21 mouse cellular contexts compared by ENCODE assay signal in the genomic region with DNA sequence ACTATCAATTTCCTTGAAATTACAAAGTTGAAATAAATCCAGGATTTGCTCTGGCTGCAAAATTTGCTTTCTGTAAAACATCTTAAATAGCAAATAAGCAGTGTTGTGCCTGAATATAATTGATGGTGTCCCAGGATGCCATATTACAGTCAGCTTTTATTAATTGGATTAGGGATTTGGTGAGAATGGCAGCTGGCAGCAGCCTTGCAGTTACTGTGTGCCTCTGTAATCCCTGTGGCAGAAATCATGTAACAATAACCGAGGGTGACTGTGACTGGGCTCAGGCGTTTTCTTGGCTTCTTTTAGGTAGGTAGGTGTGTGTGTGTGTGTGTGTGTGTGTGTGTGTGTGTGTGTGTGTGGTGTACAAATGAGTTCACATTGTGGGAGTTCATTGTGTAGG. TPM values are rescaled to one million over a fixed set of nuclear protein-coding genes. Genes with fewer than 3 reads are reported as not detected.
DNase-seq lines count a peak whose midpoint lies in the region; ATAC-seq and TF ChIP-seq lines count a peak whose summit lies in the region.
"Had no signal": no experiment of that assay in that cellular context is flagged by ENCODE, and none has a peak within 500 bp of the region (broad histone marks: within the 10 kb centered on the region; RNA-seq: fewer than 3 reads in every experiment).

No protein-coding gene starts in this region.

- H3K27me3 ChIP-seq in kidney, adult 2 months (replicated peaks; ENCODE audit: control insufficient read depth, insufficient read depth, low read length) = no peaks in the 10 kb centered on the region
- no peaks in the 10 kb centered on the region for H3K27me3 ChIP-seq in kidney, embryonic 16.5 days (ENCODE audit: insufficient read depth, low read length)
- no peaks in the 10 kb centered on the region for H3K27me3 ChIP-seq in midbrain, postnatal 0 days (ENCODE audit: insufficient read depth, low read length)
- H3K27me3 ChIP-seq: embryonic facial prominence, embryonic 15.5 days; hindbrain, embryonic 13.5 days had no signal

- H3K27ac ChIP-seq in kidney, adult 2 months (ENCODE audit: insufficient read depth, low read depth, low read length) = no peak overlapping the region
- no peak overlapping the region for H3K27ac ChIP-seq in kidney, embryonic 16.5 days (ENCODE audit: low read length)
- H3K27ac ChIP-seq in midbrain, postnatal 0 days (ENCODE audit: low read depth, low read length) = no peak overlapping the region
- H3K27ac ChIP-seq: embryonic facial prominence, embryonic 15.5 days; forebrain, embryonic 10.5 days; gastrocnemius, adult 2 months; heart, embryonic 10.5 days; hindbrain, embryonic 13.5 days had no signal

- no peak overlapping the region for H3K4me2 ChIP-seq in kidney, embryonic 16.5 days (replicated peaks; ENCODE audit: low read depth, low read length)
- no peak overlapping the region for H3K4me2 ChIP-seq in midbrain, postnatal 0 days (ENCODE audit: low read depth, low read length, poor library complexity, severe bottlenecking)
- H3K4me2 ChIP-seq: embryonic facial prominence, embryonic 15.5 days; hindbrain, embryonic 13.5 days had no signal

- no peak for TF ChIP-seq POLR2A in kidney, adult 2 months (IDR thresholded peaks at IDR 0.05; ENCODE audit: low read depth, low read length)
- TF ChIP-seq POLR2A in brain, embryonic 14.5 days (IDR thresholded peaks at IDR 0.05; ENCODE audit: borderline replicate concordance, extremely low read depth, insufficient read depth, insufficient read length, poor library complexity, severe bottlenecking) = no peak

- DNase-seq in kidney, adult 2 months = peak; percentile 11
- DNase-seq in brain, embryonic 14.5 days (ENCODE audit: low read depth) = peak; percentile 60
- peak; percentile 42 for DNase-seq in midbrain, postnatal 0 days (ENCODE audit: low spot score)
- peak; percentile 38 for DNase-seq in retina, postnatal 7 days (ENCODE audit: low read depth, low spot score)
- DNase-seq in Muller cell, postnatal 12 days (ENCODE audit: inconsistent ontology term) = no peak
- DNase-seq: adrenal gland, postnatal 14 days; cerebellum, adult 2 months; cerebellum, postnatal 10 days; embryo, embryonic 11 days; gastrocnemius, adult 2 months; gastrocnemius, postnatal 25 days; heart, postnatal 10 days; heart, postnatal 4 days had no signal

- WGBS in kidney, adult 2 months = 85% methylated on average over 2 of the region's 2 CpGs
- WGBS in kidney, embryonic 16.5 days = 79% methylated on average over 2 of the region's 2 CpGs
- WGBS in midbrain, postnatal 0 days = 34% methylated on average over 2 of the region's 2 CpGs

- H3K9me3 ChIP-seq in kidney, embryonic 16.5 days (ENCODE audit: low read length) = no peaks in the 10 kb centered on the region
- no peaks in the 10 kb centered on the region for H3K9me3 ChIP-seq in midbrain, postnatal 0 days (ENCODE audit: low read length)
- H3K9me3 ChIP-seq: embryonic facial prominence, embryonic 15.5 days; forebrain, embryonic 10.5 days; heart, embryonic 10.5 days; hindbrain, embryonic 13.5 days had no signal

- H3K4me1 ChIP-seq in kidney, adult 2 months (ENCODE audit: control insufficient read depth, insufficient read depth, low read length) = no peaks in the 10 kb centered on the region
- H3K4me1 ChIP-seq in kidney, embryonic 16.5 days (ENCODE audit: insufficient read depth, low read length) = no peaks in the 10 kb centered on the region
- H3K4me1 ChIP-seq in midbrain, postnatal 0 days (ENCODE audit: insufficient read depth, low read length) = no peaks in the 10 kb centered on the region
- H3K4me1 ChIP-seq: forebrain, embryonic 10.5 days; heart, embryonic 10.5 days; hindbrain, embryonic 13.5 days had no signal

- H3K36me3 ChIP-seq in kidney, adult 2 months (ENCODE audit: control insufficient read depth, insufficient read depth, low read length) = no peaks in the 10 kb centered on the region
- no peaks in the 10 kb centered on the region for H3K36me3 ChIP-seq in kidney, embryonic 16.5 days (ENCODE audit: insufficient read depth, low read length)
- H3K36me3 ChIP-seq in midbrain, postnatal 0 days (ENCODE audit: insufficient read depth, low read length) = no peaks in the 10 kb centered on the region
- H3K36me3 ChIP-seq: forebrain, embryonic 10.5 days; heart, embryonic 10.5 days; hindbrain, embryonic 13.5 days had no signal

- TF ChIP-seq CTCF in kidney, adult 2 months (conservative IDR thresholded peaks at IDR 0.05; ENCODE audit: insufficient read depth, insufficient read length, low read depth, low read length) = no peak
- no peak for TF ChIP-seq CTCF in brain, embryonic 14.5 days (IDR thresholded peaks at IDR 0.05; ENCODE audit: borderline replicate concordance, extremely low read depth, insufficient read depth, insufficient read length)
- TF ChIP-seq CTCF in midbrain, postnatal 0 days (IDR thresholded peaks at IDR 0.05) = no peak

- no peak overlapping the region for H3K4me3 ChIP-seq in kidney, adult 2 months (ENCODE audit: insufficient read depth, low read depth, low read length)
- no peak overlapping the region for H3K4me3 ChIP-seq in kidney, embryonic 16.5 days (ENCODE audit: low read length)
- no peak overlapping the region for H3K4me3 ChIP-seq in midbrain, postnatal 0 days (ENCODE audit: low read depth, low read length)
- H3K4me3 ChIP-seq: embryonic facial prominence, embryonic 15.5 days; erythroblast, embryonic 14.5 days; forebrain, embryonic 10.5 days; gastrocnemius, adult 2 months; heart, embryonic 10.5 days; hindbrain, embryonic 13.5 days had no signal

- ATAC-seq in kidney, embryonic 16.5 days (ENCODE audit: low FRiP score, low TSS enrichment) = no peak
- ATAC-seq in midbrain, postnatal 0 days (ENCODE audit: low FRiP score) = no peak
- ATAC-seq: forebrain, embryonic 14.5 days; inflammation-experienced regulatory T-cells, adult 6 months had no signal

- H3K9ac ChIP-seq in kidney, embryonic 16.5 days (replicated peaks; ENCODE audit: low read length) = no peak overlapping the region
- no peak overlapping the region for H3K9ac ChIP-seq in midbrain, postnatal 0 days (replicated peaks; ENCODE audit: low read length, poor library complexity, severe bottlenecking)
- H3K9ac ChIP-seq: embryonic facial prominence, embryonic 15.5 days; hindbrain, embryonic 13.5 days had no signal

RNA-seq across cellular contexts. Expression of a gene that starts 16.8 kb away (rescaled TPM):
- polyA plus RNA-seq in kidney, adult 2 months (2012; rRNA removed) = 3.7 and 4.4 TPM in 2 replicates
- polyA plus RNA-seq in kidney, embryonic 16.5 days (2015; fragmentation: Nextera tagmentation; extraction: Ambion mirVana) = 8.3 and 8.9 TPM in 2 replicates
- 3.9 and 5.4 TPM in 2 replicates for polyA plus RNA-seq in brain, embryonic 14.5 days (2012; rRNA removed)
- 9.4 and 10.7 TPM in 2 replicates for total RNA-seq in midbrain, postnatal 0 days (2014; rRNA removed)
- polyA plus RNA-seq in midbrain, postnatal 0 days (2015; fragmentation: Nextera tagmentation; extraction: Ambion mirVana) = 5.7 and 6.2 TPM in 2 replicates
- polyA plus RNA-seq: erythroblast, embryonic 14.5 days had no signal
